Mouse (Mus musculus) ovary, postnatal 36 days (tissue): ENCODE results near the gene Xrcc5.

Experiments used
- DNase-seq: peaks from one replicate; pipeline ENCODE4 v3.0.0; 2022; ENCODE audit warnings: low spot score, mixed read lengths

Gene Xrcc5

DNA sequence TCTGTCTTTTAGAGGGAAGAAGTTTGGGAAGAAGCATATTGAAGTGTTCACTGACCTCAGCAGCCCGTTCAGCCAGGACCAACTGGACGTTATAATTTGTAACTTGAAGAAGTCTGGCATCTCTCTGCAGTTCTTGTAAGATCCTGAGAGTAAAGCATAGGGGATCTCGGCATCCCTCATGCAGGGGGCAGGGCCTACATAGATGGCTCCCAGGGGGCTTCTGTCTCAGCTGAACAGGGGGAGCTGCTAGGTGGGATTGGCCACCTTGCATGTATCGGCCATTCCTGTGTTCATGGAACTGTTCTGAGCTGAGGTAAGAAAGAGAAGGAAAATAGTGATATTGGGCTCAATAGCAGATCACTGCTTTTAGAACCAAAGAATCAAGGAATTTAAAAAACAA lies 8.2 kb downstream of the Xrcc5 start:
- no peak for DNase-seq

DNA sequence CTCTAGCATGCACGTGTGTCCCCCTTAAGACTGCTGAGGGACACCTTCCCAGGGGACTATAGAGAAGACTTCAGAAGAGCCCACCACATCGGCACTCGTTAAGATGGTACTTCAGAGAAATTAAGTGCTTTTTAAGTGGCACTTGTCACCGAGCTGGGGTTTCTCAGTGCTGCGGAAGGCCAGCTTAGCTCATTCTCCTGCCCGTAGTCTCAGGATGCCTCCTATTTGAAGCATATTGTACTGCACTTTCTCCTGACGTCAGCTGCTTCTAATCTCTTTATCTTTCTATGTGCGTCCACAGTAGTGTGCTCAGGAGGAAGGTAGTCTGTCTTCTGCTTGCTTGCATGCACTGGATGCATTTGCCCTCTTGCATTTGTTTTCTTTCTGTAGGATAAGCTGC lies 9.2 kb downstream of the Xrcc5 start:
- no peak for DNase-seq

DNA sequence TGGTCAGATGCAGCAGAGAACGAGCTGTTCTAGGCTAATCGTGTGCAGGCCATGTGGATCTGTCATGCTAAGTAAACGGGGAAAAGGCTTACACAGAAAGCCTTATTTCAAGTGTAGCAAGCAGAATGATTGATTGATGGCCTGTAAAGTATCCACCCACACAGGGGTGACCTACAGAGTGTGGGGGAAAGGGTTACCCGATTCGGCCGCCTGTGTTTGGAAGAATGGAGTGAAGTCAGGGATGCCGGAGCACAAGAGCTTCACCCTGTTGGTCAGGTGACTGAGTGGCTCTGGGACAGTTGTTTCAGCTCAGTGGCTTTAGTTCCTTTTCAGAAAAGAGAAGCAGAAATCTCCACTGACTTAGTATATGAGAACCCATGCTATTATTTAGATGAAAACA lies 9.7 kb downstream of the Xrcc5 start:
- DNase-seq: no peak

DNA sequence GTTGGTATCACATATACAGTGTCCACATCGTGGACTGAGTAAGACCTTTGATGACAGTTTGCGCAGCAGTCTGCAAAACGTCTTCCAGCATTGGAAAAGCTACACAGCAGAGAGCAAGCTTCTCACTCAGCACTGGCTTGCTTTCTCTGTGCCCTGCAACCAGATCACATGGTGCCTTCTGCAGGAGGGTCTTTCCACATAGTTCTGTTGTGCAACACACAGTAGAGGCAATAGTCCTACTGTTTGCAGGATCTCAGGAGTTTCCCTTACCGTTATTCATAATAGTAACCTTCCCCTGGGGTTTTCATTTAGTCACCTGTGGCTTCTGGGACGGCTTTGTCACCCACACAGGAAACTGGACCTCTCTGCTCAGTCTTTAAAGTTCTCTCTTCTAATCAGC lies 13.5 kb downstream of the Xrcc5 start:
- DNase-seq: no peak

DNA sequence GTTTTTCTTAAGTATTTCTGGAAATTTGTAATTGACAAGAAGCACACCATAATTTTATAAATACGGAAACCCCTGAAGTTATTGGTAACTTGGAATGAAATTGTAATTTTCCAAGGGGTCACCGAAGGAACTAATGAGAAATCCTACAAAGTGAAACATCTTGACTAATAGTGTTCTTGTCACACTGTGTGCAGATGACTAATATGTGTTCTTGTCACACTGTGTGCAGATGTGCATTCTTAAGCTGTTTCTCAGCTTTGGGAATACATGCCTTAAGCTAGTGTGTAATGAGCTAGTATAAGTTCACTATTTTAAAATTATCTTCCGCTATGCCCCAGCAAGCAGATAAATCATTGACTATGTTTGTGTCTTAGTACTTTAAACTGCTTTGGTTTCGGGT lies 16.0 kb downstream of the Xrcc5 start:
- no peak for DNase-seq

DNA sequence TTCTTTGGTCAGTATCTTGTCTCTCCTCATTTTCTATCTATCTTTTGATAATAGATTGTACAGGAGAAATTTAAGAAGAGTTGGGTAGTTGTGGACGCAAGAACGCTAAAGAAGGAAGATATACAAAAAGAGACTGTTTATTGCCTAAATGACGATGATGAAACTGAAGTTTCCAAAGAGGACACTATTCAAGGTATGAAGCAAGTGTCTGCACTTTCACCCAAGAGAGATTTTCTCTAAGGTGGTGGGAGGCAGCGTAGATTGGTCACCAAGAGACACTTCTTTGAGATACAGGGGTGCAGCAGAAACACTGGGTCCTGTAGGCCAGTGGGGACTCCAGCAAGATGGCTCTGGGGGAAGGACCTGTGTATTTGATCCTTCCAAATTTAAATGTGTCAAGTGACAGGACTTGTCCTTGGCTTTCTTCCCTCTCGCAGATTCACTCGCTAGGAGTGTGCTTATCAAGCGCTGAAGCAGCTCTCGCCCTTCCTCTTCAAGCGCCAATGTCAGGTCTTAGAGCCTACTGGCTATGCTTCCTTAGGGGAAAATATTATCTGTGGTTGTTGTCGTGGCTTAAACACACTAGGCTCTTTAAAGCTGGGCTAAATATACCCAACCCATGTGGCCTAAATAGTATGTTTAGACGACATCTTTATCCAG lies 19.1 kb downstream of the Xrcc5 start:
- no peak for DNase-seq

DNA sequence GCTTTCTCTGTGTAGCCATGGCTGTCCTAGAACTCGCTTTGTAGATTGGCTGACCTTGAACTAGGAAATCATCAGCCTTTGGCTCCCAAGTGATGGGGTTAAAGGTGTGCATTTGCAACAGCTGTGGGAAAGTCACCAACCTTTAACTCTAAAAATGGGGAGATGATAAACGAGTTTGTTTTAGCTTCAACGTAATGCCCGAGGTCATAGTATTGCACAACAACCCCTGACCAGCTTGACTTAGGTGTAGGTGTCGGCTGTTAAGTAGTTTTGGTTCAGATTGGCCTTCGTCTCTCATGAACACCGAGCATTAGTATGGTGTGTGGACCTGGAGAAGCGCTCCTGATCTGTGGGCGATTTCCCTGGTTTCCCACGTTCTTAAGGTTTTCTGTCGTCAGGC lies 27.6 kb downstream of the Xrcc5 start:
- DNase-seq: no peak

DNA sequence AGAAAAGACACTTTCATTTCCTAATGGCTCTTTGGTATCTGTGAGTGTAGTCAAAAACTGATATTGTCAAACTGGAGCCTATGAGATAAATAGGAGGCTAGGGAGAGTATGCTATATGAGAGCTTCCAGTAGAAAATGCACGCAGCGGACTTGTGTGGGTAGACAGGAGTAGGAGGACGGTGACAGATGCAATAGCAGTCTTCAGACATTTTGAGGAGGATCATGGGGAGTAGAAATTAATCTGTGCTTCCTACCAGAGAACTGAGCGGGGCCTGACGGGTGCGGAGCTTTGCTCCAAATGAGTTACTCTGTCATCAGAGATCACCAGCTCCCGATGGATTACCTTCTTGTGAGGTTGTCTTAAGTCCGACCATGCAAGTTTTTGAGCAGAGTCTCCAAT lies 29.6 kb downstream of the Xrcc5 start:
- no peak for DNase-seq

DNA sequence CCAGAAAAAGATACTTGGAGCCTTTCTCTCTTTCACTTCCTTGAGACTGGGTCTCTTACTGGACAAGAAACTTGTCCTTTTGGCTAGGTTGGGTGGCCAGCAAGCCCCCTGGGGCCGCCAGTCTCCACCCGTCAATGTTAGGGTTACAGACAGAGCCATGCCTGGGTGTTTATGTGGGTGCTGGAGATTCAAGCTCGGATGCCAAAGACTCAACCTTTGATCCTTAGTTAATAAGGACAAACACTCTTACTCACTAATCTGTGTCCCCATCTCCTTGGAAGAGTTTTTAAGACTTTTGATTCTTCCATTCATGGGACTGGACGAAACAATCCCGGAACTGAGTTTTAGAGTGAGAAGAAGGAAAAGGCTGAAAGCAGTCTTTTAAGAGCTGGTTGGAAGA lies 31.1 kb downstream of the Xrcc5 start:
- DNase-seq: no peak

DNA sequence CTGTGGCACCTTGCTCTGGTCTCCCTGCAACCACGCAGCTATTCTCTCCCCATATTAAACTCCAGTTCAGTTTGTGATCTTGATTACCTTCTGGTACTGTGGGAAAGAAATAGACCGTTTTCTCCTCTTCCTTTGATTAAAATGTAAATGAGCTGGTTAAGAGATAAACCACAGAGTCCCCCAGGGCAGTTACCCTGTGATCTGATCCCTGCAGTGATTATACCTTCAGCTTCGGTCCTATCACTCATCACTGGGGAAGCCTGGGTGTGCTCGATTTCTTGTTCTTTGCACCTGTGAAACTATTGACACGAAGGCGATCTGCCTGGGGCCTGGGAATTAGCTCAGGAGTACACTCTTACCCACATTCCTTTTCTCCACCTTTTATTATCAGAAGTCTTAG lies 40.7 kb downstream of the Xrcc5 start:
- DNase-seq: no peak

DNA sequence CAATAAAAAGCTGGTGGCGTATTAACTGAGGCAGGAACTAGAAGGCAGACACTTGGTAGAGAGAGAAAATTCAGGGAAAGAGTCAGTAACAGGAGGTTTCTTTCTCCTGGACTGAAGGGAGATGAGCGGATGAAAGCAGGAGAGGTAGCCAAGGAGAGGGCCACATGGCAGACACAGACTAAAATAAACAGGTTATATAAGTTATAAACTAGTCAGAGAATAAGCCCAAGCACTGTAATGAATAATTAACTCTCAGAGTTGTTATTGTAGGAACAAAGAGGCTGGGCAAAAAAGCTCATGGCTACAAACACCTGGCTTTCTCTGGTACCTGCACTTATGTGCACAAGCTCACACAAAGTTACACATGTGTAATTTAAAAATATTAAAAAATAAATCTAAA lies 47.6 kb downstream of the Xrcc5 start:
- DNase-seq: no peak

DNA sequence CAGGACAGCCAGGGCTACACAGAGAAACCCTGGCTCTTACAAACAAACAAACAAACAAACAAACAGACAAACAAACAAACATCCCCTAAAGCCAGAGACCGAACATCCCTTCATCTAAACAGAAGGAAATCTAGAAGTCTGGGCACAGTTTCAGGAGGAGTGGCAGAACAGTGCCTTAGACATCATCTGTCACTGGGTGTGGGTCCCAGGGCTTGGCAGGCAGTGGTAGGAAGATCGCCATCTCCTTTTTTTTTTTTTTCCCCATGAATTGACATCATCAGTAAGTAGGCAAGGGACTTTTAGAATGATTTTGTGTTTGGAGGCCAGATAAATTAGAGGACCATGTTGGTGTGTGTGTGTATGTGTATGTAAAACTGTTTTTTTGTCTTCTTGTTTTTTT lies 51.0 kb downstream of the Xrcc5 start:
- no peak for DNase-seq

DNA sequence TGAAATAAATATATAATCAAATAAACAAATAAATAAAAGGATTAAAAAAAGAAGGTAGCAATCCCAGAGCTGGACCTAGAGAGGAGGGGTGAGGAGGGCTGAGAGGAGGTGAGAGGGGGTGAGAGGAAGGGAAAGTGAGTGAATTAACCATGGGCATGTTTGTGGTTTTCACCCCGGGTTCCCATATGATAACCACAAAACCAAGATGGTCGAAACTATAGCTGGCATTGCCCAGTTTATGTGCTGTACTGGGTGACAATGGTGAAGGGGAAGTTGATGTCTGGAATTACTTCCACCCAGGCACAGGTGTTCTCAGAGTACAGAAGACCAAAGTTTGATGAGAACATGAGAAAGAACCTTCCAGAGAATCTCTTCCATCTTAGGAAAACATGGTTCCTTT lies 52.2 kb downstream of the Xrcc5 start:
- DNase-seq: no peak

DNA sequence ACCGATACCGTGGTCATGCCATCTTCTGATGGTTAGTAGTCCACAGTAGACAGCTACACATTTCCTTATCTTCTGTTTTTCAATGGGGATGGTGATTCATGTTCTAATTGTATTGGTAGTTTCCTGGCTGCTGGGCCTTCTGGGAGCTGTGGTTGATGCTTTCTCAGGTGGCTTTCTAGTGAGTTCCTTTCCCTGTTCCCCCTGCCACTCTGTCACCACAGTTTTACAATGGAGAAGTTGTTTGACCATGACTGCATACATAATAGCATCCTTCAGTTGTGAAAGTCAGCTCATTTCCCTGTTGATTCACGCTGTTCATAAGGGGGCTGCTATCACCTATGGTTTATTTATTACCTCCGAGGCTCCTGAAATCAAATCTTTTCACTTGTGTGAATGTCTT lies 53.6 kb downstream of the Xrcc5 start:
- no peak for DNase-seq

DNA sequence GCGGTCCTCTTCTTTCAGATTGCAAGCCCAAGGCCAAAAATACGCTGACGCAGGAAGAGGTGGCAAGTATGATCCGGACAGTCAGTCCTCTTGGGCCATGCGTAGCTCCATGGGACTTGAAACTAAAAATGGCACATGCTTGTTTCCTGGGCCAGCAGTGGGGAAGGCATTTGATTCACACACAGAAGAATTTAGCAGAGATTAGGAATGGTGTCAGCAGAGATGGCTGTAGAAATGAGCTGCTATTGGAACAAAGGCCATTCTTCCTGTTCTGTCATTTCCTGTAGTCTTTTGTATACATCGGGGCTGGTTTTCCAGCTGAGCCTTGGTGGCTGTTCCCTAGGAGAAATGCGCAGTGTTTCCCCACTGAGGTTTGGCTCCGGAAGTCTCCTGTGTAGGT lies 57.4 kb downstream of the Xrcc5 start:
- no peak for DNase-seq

DNA sequence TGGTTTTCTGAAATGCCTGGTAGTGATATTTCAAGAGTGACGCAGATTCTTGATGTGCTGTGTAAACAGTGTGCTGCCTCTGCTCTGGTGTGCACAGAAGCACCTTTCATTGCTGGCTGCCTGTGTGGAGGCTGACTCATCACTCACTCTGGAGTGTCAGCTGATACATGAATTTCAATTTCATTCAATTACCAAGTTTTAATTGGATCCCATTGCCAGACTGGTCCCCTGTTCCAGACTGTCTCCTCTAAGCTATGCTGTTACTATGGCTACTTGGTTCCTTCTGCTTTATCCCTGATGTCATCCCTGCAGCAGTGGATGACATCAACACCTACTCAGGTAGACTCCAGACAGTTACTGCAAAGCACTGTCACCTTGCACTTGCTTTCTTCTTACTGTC lies 65.3 kb downstream of the Xrcc5 start:
- DNase-seq: no peak

DNA sequence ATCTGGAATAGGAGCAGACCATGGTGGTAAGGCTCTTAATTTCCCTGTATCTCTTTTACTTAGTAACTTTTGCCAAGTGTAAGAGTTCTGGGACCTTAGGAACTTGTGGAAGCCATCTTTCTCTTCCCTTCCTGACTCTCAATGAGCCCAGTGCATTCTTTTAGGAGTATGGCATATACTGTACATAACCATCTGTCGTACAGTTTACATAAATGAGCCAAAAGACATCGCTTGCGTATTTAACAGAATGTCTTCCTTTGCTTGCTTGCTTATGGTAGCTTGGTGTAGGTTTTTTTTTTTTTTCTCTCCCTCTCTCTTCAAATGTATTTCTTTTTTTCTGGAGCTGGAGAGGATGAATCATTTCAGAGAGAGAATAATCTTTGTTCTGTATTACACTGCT lies 65.7 kb downstream of the Xrcc5 start:
- no peak for DNase-seq

DNA sequence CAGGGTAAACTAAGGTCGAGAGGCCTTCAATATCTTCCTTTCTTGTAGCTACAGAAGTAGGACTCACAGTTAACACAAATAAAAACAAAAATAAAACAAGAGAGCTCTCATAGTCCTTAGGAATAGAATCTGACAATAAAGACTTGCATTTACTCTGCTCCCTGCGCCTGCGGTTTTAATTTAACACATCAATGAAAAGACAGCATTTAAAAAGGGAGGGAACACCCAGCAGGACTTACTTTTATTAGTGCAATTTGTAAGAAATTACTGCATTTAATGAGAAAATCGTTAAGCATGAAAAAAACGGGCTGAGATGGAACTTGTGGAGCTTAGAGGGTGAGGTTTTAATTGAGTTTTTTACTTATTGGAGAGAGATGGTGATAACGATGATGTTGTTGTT lies 66.4 kb downstream of the Xrcc5 start:
- no peak for DNase-seq

DNA sequence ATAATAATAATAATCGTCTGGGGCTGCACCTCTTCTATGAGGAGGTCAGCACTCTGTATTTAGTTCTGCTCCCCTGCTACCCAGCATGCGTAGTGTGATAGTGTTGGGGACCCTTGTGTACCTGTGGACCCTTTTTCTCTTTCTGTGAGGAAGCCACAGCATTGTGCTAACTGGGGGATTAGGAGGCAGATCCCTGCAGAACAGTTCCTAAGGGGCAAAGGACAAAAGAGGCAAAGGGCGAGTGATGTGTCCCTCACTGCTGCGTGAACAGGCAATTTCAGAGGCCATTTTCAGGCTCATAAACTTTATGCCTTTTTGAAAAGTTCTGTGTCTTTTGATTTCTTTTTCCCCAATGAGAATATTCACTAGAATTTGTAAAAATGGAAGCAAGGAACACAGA lies 66.8 kb downstream of the Xrcc5 start:
- DNase-seq: no peak

DNA sequence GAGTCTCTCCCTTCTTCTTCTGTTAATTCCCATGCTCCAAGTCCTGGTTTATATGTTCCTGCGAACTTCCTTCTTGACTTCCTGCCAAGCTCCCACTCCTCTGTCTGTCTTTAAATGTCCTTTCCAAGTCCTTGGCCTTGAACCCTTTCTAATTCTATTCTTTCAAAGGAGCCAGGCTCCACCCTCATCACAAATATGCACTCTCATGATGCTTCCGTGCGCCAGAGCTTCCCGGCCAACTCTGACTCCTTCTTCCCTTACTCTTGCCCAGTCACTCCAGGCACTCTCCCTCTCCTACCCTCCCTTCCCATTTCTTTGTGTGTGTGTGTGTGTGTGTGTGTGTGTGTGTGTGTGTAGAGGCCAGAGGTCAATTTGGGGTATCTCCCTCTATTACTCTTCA lies 70.9 kb downstream of the Xrcc5 start:
- DNase-seq: no peak

DNA sequence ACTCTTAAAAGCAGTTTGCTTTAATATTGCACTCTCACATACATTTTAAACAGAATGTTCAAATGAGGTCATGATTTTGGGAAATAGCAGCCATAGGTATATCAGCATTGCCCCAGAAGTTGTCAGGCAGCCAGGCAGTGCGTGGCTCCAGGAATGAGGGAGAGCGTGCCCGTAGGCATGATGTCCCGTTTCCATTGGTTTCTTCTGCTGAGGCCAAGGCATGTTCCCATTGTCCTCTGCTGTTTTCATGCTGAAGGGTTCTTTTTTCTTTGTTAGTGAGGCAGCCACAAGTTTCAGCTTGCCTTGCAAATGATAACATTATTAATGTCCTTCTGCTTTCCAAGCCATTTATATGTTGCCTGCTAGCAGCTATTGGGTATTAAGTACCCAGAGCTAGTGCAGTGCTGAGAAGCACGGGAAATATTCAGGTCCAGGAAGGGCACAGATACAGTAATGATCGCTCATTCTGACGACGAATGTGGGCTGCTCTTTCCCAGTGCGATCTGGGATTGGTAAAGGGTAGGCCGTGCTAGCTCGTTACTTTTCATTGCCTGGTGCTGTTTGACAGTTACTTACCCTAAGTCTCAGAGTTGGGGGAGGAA lies 72.6 kb downstream of the Xrcc5 start:
- no peak for DNase-seq

DNA sequence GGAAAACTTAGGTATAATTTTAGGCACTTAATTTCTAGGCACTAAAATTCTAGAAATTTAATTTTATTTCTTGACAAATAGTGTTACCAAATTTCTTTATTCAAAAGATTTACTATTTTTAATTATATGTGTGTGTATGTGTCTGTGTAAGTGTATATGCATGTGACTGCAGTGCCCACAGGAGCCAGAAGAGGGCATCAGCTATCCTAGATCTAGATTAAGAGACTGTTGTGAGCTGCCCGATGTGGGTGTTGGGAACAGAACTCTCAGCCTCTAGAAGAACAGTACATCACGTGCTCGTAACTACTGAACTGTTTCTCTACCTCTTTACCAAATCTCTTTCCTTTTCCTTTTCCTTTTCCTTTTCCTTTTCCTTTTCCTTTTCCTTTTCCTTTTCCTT lies 73.3 kb downstream of the Xrcc5 start:
- no peak for DNase-seq

DNA sequence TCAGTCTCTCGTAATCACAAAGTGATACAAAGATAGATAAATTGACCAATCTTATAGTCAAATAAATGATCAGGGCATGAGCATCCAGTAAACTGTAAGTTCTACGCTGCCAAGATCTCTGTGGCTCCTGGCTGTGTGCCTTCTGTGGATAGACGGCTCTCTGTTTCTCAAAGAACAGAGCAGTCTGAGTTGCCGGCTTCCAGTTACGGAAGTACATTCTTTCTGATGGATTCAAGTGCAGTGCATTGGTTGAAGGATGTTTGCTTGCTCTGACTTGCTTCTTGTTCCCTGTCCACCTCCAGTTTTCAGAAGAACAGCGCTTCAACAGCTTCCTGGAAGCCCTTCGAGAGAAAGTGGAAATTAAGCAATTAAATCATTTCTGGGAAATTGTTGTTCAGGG lies 75.8 kb downstream of the Xrcc5 start:
- no peak for DNase-seq

DNA sequence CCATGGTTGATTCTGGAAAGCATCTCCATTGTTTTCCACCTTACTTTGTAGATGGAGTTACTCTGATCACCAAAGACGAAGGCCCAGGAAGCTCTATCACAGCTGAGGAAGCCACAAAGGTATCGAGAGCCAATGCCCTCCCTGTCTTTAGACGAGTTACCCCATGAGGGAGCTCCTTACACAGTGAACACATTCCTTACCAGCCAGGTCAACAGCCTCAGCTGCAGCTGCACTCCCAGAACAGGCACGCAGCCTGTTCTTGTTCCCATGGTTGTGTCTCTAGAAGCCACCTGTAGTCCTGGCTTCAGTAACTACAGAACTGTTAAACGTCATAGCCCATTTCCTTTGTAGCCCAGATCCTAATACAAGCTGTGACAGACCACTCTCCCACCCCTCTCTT lies 76.4 kb downstream of the Xrcc5 start:
- no peak for DNase-seq

DNA sequence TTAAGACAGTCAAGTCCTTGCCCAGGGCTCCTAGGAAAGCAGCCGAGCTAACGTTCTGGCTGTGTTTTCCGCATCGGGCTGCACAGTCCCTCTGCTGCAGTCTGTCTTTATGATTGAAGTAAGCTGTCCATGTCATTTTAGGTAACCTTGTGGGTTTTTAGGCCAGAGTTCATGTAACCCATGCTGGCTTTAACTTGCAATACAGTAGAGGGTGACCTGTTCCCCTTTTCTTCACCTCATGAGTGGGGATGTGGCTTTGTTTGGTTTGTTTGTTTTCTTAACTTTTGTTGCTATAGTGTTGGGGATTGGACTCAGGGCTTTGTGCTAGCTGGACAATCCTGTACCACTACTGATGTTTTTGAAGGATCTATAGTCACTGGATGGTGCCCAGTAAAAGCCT lies 83.2 kb downstream of the Xrcc5 start:
- DNase-seq: no peak
